Mouse (Mus musculus) cerebellum, adult (tissue): ENCODE measurements around the gene Asic2.

ENCODE experiments used
- ATAC-seq: cut with Nextera tagmentation; 2 replicates; pipeline ENCODE4 v1.9.2; 2017; ENCODE audit warnings: mild to moderate bottlenecking, moderate library complexity, mixed read lengths; ENCODE audit not compliant: insufficient number of reproducible peaks, low FRiP score, low TSS enrichment

Gene Asic2

GRCm38 (mm10) chr11:80904559-80904958 lies 1063.7 kb downstream of the Asic2 start:
- no peak for ATAC-seq

DNA sequence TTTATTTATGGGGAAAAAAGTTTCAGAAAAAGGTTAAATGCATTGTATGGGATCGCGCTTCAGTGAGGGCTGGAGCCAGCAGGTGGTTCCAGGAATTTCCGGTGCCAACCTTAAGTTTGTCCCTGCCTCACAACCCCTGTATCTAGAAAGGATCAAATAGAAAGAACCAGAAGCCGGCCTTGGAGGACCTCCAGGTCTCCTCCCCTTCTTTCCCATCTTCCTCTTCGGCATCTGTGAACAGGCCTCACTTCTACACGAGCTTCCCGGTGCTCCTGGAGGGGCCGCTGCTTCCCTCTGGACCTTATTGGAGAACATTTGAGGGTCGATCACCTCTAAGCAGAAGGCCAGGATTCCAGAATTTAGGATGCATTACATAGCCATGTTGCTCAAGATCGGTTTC lies 1064.8 kb downstream of the Asic2 start:
- ATAC-seq = no peak

DNA sequence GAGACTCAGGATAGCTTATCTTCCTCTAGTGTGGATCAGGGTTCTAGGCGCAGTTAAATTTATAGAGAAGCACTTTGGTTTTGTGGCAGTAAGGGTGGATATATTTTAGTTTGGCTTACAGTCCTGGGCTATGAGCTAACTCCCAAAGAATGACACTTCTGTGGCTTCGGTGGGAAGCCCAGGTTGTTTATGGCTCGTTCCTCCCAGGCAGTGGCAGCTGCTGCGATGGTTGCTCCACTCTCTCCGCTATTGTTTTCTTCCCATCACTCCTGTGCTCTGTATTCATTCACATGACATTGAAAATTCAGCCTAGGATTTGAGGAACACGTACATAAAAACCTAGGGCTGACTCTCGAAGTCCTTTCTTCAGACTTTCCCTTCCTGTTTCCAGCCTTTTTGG lies 1065.6 kb downstream of the Asic2 start:
- no peak for ATAC-seq

- no peak for ATAC-seq
Observed at GRCm38 (mm10) chr11:80900555-80900954, 1067.7 kb downstream of the Asic2 start.

- no peak for ATAC-seq
Observed at GRCm38 (mm10) chr11:80895853-80896252, 1072.4 kb downstream of the Asic2 start.

DNA sequence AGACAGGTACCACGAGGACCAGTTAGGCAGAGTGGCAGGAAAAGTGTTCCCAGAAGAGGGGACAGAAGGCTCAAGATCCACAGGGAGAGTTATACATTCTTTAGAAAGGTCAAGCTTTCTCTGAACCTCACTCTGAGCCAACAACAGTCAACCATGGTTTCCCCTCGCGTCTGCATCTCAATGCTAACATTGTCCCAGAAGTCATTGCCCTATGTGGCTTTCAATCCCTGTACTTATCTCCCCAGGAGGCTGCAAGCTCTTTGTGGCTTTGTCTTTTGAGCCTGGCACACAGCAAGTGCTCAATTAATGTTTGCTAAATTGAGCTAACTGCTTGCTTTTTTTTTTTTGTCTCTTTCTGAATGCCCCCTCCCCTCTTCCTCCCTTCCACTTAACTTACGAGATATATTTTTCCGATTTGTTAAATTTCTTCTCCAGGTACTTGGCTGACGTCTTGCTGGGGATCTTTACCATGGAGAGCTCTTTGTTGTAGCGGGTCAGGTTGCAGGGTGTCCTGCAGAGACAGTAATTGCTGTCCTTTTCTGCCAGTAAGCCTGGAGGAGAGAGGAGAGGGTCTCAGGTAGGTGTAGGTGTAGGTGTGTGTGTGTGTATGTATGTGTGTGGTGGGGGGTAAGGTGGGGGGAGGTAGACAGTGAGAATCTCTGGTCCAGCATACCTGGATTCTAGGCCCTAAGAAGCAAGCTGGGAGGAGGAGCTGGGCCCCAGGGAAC lies 1078.8 kb downstream of the Asic2 start:
- ATAC-seq = no peak

DNA sequence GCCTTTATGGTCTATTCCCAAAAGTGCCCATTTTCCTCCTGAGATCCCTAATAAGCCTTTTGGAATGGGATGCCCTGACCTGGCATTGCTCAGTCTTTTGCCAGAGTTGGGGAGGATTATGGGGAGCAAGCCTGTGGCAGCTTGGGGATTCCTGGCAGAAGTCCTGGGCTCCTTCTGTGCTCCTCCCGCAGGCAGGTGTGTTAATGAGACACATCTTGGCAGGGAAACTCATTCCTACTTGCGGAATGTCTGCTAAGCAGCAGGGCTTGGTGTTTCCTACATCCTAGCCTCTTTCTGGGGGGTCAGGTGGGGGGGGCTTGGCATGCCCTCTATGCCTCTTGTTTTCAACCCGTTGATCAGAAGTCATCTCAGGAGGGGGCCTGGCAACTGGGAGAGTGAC lies 1081.2 kb downstream of the Asic2 start:
- peak; percentile 39; the same call in 1 of the 2 replicates for ATAC-seq

DNA sequence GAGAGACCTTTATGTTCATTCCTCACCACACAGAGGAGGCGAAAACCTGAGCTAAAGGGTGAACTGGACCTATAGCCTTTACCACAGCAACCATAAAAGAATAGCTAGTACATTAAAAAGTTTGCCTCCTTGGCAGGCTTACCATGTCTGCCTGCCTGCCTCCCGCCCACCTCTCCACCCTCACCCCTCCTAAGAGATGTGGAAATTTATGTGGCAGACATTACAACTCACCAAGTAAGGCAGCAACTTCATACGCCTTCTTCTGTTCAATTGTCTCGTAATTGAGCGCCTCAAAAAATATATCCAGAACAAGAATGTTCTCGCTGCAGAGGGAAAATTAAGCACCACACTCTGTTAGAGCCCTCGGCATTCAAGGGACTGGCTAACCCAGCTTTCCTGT lies 1081.9 kb downstream of the Asic2 start:
- no peak for ATAC-seq

GRCm38 (mm10) chr11:80884521-80885231 lies 1083.6 kb downstream of the Asic2 start:
- ATAC-seq = no peak

DNA sequence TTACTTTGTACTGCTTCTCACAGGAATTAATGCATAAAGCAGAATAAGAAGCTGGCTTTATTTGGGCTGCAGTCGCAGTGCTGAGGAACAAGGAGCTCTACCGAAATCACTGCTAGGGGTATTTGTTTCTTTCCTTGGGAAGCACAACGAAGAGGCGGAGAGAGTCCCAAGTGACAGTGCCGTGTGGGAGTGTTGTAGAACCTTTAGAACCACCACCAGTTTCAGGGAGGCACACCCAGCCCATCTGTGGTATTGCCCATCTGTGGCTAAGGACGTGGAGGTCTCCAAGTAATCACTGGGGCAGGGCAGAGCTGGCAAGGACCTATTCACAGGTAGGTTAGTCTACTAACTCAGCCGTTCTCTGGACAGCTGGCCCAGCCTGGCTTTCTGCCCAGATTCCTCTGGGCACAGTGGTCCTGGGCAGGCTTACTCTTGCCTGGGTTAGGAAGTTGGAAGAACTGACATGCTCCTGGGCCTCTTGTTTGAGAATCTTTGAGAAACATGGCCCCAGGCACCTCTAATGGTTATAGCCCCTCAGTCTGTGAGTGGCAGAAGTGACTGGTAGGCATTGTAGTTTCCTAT lies 1085.9 kb downstream of the Asic2 start:
- ATAC-seq = no peak

DNA sequence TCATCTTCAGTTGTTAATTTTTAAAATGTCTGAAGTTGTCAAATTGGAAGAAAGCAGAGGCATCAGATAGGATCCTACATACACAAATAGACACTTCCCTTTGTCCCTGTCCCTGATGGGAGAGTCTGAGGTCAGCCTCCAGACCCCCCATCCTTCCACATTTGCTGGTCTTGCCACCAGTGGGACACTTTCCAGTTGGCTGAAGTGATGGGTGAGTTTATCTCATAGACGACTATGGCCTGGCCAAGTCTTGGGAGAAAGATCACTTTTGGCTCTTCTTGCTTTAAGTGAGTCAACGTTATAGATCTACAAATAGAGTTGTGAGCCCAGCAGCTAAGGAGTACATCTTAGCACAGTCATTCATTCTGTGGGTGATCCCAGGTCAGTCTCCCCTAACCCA lies 1090.2 kb downstream of the Asic2 start:
- ATAC-seq = no peak

GRCm38 (mm10) chr11:80877131-80877651 lies 1091.1 kb downstream of the Asic2 start:
- ATAC-seq = peak; percentile 86

- peak; percentile 36; the same call in 1 of the 2 replicates for ATAC-seq
Observed at GRCm38 (mm10) chr11:80872509-80873474, 1095.5 kb downstream of the Asic2 start.

DNA sequence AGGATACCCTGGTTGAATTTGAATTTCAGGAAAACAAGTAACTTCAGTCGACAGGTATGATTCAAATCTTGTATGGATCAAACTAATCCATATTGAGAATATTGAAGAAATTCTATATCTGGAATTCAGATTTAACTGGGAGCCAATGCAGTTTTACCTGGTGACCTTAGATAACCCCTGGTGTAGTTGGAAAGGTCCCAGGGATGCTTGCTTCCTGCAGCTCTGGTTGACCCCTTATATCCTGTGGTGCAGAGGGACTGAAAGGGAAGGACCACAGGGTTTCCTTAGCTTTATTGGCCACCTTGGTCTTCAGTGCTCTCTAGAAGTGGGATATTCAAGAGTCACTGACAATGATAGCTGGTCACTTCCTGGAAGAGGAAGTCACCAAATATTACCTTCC lies 1100.2 kb downstream of the Asic2 start:
- no peak for ATAC-seq

- ATAC-seq = no peak
Observed at GRCm38 (mm10) chr11:80862941-80863340, 1105.3 kb downstream of the Asic2 start.

- no peak for ATAC-seq
Observed at GRCm38 (mm10) chr11:80858065-80858464, 1110.2 kb downstream of the Asic2 start, which contains the start of gene Spaca3. TSS of gene Spaca3 (plus strand) at chr11:80858365.

DNA sequence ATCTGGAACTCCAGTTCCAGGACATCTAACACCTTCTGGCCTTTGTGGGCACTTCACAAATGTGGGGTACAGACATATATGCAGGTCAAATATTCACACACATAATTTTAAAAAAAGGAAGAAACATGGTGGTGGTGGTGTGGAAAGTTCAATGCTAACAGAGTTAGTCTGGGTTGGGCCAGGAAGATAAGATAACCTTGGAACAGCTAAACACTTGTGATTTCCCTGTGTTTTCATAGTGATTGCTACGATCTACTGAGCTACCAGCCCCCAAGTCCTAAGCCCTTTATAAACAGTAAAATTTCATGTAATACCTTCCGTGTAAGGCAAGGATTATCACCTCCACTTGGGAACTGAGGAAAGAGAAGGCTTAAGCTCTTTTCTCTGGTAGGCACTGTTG lies 1111.4 kb downstream of the Asic2 start:
- ATAC-seq = no peak

DNA sequence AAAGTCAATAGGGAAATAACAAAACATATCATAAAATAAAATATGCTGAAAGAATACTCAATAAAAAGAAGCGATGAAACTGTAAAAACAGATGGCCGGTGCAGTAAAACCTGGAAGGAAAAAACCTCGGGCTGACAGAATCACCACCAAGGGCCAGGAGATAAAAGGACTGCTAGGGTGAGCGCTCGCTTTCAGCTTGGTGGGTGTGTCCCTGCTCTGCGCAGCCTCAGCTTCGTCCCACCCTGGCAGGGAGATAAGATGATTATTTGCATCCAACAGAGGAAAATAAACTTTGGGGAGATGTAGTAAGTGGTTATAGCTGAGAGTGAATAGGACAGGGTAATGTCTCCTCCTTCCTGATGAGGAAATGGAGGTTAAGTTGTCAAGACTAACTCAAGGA lies 1113.3 kb downstream of the Asic2 start:
- no peak for ATAC-seq

GRCm38 (mm10) chr11:80854430-80854829 lies 1113.8 kb downstream of the Asic2 start:
- ATAC-seq = no peak

DNA sequence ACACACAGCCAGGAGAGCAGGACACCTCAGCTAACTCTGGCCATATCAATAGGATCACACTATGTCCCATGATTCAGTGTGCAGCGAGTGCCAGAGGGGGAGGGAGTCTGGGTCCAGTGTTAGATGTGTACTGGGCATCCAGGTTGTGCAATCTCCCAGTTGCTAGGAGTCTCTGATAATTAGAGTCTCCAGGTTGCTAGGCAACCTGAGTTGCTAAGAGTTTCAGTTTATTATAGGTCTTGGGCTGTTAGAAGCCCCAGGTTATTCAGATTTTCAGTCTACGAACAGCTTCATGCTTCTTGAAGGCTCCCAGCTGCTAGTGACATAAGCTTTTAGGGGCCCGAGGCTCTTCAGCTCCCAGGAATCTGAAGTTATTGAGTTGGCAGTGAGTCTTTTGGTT lies 1115.2 kb downstream of the Asic2 start:
- no peak for ATAC-seq
